Mouse (Mus musculus): ENCODE measurements around the gene Gas6.

Gas6 gene

DNA sequence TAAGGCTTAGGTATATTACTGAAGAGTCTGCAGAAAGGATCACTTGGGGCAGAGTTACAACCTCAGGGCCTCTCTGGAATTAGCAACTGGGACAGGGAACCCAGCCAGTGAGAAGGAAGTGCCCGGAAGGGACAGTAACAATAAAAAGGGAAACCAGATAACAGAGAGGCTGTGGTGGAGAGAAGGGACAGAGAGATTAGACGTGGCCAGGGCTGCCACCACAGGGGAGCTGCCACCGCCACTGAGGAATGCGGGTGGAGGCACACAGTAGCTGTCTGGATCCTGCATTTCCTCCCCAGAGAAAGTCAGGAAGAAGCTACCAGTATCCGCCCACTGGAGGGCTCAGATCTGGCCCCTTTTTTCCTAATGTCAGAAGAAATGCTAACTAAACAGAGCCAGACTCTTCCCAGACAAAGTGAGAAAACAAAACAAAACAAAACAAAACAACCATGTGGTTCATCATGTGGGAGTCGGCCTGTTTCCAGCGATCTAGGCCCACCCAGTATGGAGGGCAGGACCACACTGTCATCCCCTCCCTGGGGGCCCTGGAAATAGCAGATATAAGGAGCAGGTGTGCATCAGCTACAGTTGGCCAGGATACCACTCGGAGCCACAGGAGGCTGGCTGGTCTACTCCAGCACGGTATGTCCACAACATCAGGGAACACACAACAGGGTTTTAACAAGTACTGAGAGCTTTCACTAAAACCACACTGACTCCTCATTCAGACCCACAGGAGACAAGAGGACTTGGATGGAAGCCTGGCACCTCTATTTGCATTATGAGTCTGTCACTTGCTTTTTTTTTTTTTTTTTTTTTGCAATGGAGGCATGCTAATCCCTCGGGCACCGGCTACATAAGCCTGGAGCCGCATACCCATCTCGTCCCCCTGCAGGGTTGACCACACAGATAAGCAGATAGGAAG lies 4.0 kb downstream of the Gas6 start:
- no peaks in the 10 kb centered on the region for H3K36me3 ChIP-seq (ENCODE audit: control insufficient read depth, insufficient read depth, low read length, poor library complexity, severe bottlenecking)
- no peaks in the 10 kb centered on the region for H3K27me3 ChIP-seq (ENCODE audit: control insufficient read depth, insufficient read depth, low read length, poor library complexity, severe bottlenecking)
- DNase-seq (ENCODE audit: low read depth, low spot score) = no peak

DNA sequence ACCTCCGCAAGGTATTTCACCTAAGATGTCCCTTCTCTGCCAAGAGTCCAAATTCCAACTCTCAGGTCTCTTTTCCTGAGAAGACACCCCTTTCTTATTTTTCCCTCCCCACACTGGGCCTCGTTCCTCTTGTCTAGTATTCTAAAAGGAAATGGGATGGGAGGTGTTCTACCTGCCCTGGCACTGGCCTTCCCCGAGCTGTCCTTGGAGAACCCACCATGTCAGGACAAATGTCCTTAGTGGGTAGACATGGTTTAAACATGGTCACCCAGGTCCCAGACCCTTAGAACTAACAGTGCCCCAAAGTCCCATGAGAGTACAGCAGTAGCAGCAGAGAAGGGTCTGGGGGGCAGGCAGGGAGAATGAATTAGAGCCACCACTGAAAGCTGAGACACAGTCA lies 4.9 kb downstream of the Gas6 start:
- no peaks in the 10 kb centered on the region for H3K27me3 ChIP-seq (ENCODE audit: control insufficient read depth, insufficient read depth, low read length, poor library complexity, severe bottlenecking)
- no peak for DNase-seq (ENCODE audit: low read depth, low spot score)

DNA sequence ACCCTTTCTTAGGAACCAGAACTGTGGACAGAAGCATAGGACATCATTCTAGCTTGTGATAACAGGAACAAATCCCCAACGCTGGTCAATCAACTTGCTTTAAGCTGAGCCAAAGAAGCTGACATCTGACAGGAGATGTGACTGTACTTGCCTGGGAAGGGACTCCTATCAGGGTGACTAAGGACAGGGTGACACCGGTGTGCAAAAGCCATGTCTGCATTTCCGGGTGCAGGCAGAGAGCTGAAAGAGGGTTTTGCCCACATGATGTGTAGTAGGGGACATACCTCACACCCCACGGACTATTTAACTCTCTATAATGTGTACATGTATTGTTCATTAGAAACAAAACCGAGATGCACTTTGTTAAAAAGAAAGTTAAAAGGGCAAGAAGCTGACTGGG lies 11.1 kb downstream of the Gas6 start:
- DNase-seq (ENCODE audit: low read depth, low spot score) = no peak
- Histone ChIP-seq H3K27me3 (ENCODE audit: control insufficient read depth, insufficient read depth, low read length, poor library complexity, severe bottlenecking) (no peaks in the 10 kb centered on the region), H3K36me3 (ENCODE audit: control insufficient read depth, insufficient read depth, low read length, poor library complexity, severe bottlenecking) (no peaks in the 10 kb centered on the region)

More for the DNA sequence above, 4.9 kb downstream of the Gas6 start:
- H3K36me3 ChIP-seq (ENCODE audit: control insufficient read depth, insufficient read depth, low read length, poor library complexity, severe bottlenecking) = no peaks in the 10 kb centered on the region

DNA sequence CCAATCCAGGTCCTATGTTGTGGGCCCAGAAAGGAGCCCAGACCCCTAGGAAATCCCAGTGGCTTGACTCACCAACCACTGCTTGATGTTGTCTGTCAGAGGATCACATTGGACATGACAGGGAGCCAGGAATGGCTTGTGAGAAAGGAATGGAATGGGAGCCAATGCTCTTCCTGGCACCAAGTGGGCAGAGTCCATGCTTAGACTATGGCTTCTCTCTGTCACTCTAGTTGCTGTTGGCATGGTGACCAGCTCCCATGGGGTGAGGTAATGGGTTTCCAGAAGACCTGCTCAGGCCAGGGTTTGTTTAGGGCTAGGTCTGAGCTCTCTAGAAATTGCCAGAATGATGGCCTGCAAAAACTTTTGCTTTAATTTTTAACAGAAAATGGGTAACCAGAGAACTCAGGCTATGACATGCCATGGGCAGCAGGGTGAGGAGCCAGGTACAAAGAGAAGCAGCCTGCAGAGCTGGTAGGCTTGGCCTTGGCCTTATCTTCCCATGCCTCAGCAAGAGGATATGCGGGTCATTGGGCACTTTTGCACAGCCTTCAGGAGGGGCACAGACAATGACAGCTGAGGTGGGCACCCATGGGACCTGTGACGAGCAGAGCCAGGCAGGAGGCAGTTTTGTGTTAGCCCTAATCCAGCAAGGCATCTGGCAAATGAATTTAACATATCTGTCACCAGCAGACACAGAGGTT lies 12.0 kb downstream of the Gas6 start:
- no peaks in the 10 kb centered on the region for H3K27me3 ChIP-seq (ENCODE audit: control insufficient read depth, insufficient read depth, low read length, poor library complexity, severe bottlenecking)
- H3K36me3 ChIP-seq (ENCODE audit: control insufficient read depth, insufficient read depth, low read length, poor library complexity, severe bottlenecking) = no peaks in the 10 kb centered on the region
- no peak for DNase-seq (ENCODE audit: low read depth, low spot score)

DNA sequence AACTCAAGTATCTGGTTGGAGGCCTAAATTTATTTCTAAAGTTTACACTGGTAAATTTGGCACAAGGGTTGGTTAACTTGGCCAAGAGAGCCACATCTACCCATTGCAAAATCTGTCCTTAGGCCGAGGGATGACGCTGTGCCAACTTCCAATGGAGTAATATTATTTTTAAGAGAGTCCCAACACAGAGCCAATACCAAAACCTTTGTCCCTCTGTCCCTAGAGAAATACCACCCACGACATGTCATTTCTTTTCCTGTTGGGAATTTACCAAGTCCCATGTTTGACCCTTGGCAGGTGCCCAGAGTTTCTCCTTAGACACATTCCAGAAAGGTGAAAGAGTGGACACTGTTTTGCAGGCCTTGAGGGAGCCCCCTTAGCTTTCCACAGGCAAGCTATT lies 12.7 kb downstream of the Gas6 start:
- H3K27me3 ChIP-seq (ENCODE audit: control insufficient read depth, insufficient read depth, low read length, poor library complexity, severe bottlenecking) = no peaks in the 10 kb centered on the region
- H3K36me3 ChIP-seq (ENCODE audit: control insufficient read depth, insufficient read depth, low read length, poor library complexity, severe bottlenecking) = no peaks in the 10 kb centered on the region
- DNase-seq (ENCODE audit: low read depth, low spot score) = no peak

DNA sequence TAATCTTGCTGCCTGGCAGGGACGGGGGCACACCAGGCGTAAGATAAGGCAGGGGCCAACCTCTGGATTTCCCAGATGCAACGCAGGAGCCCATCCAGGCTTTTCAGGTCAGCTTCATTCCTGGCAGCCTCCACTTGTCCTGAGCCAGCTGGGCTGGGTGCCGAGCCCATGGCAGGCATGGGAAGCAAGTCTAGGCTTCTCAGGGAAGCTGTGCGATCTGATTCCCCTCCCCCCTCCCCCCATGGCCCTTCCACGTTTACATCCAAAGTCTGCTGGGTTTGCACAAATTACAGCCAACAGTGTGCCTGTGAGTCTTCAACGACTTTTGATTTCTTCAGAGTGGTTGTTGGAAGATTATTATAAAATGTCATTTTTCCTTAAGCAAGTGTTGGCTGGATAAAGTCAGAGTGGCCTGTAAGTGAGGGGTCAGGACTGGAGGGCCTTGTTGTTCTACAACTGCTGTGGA lies 13.2 kb downstream of the Gas6 start:
- H3K27me3 ChIP-seq (ENCODE audit: control insufficient read depth, insufficient read depth, low read length, poor library complexity, severe bottlenecking) = no peaks in the 10 kb centered on the region

DNA sequence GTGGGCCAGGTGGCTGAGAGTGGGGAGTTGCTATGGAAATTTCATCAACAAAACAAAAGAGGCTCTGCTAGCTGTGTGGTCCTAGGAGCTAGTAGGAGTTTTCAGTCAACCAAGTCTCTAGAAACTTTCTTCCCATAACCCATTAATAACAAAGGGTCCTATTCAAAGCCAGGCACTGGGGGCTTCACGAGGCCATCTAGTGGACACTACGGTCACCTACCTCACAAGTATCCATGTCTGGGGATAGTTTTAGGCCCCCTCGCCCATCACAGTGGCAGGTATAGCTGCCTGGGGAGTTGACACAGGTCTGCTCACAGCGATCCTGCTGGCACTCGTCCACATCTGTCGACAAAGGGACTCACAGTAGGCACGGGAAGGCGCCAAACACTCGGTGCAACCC lies 18.4 kb downstream of the Gas6 start:
- no peak for DNase-seq (ENCODE audit: low read depth, low spot score)
- Histone ChIP-seq H3K27me3 (ENCODE audit: control insufficient read depth, insufficient read depth, low read length, poor library complexity, severe bottlenecking) (no peaks in the 10 kb centered on the region), H3K36me3 (ENCODE audit: control insufficient read depth, insufficient read depth, low read length, poor library complexity, severe bottlenecking) (no peaks in the 10 kb centered on the region)

More for the DNA sequence above, 13.2 kb downstream of the Gas6 start:
- DNase-seq (ENCODE audit: low read depth, low spot score) = no peak
- H3K36me3 ChIP-seq (ENCODE audit: control insufficient read depth, insufficient read depth, low read length, poor library complexity, severe bottlenecking) = no peaks in the 10 kb centered on the region

DNA sequence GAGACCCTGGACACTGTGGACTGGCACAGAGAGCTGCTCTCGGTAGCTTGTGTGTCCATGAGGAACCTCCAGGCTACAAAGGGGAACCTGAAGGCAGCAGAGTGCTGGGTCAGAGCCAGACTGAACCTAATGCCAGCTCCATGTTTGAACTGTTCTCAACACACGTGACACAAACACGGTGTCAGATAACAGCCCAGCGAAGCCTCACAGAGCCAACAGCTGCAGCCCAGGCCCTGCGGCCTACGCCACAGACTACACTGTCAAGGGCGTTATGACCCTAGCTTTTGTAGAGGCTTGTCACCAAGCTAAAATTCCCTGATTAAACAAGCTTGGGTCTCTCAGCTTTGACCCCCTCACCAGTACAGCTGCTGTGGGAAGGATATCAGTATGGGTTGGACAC lies 22.0 kb downstream of the Gas6 start:
- DNase-seq (ENCODE audit: low read depth, low spot score) = no peak

DNA sequence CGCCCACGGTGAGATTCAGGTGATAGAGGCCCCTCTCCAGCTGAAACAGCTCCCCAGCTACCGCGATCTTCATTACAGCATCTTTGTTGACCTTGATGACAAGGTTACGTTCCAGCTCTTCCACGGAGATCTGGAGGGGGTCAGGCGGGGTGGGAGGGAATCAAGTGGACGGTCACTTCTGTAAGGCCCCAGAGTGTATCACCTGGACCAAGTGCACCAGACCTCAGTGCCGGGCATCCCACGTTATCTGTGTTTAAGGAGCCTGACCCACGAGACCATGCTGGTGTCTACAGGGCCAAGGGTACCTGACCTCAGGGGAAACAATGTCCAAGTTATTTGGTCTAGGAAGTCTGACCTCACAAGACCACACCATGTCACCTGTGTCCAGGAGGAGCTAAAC lies 22.8 kb downstream of the Gas6 start:
- no peak for DNase-seq (ENCODE audit: low read depth, low spot score)
- H3K36me3 ChIP-seq (ENCODE audit: control insufficient read depth, insufficient read depth, low read length, poor library complexity, severe bottlenecking) = no peaks in the 10 kb centered on the region
- no peaks in the 10 kb centered on the region for H3K27me3 ChIP-seq (ENCODE audit: control insufficient read depth, insufficient read depth, low read length, poor library complexity, severe bottlenecking)

More for the DNA sequence above, 22.0 kb downstream of the Gas6 start:
- H3K27me3 ChIP-seq (ENCODE audit: control insufficient read depth, insufficient read depth, low read length, poor library complexity, severe bottlenecking) = no peaks in the 10 kb centered on the region
- H3K36me3 ChIP-seq (ENCODE audit: control insufficient read depth, insufficient read depth, low read length, poor library complexity, severe bottlenecking) = no peaks in the 10 kb centered on the region

DNA sequence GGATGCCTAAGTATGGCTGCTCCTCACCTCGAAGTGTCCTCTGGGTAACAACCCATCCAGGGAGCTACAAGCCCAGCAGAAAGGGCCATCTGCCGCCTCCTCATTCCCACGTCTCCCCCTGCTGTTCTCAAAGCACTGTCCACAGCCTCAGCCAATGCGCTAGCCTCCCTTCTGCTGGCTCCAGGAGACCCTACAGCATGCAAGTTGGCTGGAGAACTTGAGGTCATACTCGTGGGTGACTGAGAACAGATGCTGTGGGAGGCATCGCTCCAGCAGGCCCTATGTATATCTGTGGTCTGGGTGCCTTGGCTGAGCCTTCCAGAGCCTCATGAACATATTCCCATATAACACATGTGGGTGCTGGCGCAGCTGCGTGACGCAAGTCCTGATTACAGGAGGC lies 25.6 kb downstream of the Gas6 start:
- DNase-seq (ENCODE audit: low read depth, low spot score) = no peak
- H3K36me3 ChIP-seq (ENCODE audit: control insufficient read depth, insufficient read depth, low read length, poor library complexity, severe bottlenecking) = no peaks in the 10 kb centered on the region
- no peaks in the 10 kb centered on the region for H3K27me3 ChIP-seq (ENCODE audit: control insufficient read depth, insufficient read depth, low read length, poor library complexity, severe bottlenecking)

DNA sequence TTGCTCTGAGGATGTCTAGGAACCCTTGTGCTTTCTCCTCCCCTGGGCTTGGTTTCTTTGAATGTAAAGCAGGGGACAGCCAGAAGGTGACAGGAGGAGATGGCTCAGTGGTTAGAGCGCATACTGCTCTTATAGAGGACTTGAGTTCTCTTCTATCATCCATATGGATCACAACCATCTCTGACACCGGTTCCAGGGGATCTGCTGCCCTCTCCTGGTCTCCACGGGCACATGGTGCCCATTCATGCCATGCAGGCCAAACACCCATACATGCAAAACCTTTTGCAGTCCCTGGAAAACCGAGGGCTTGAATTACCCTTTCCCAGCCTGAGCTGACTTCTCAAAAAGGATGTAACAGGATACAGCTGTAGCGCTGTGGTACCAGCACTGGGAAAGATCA lies 27.3 kb downstream of the Gas6 start:
- no peaks in the 10 kb centered on the region; the same call in 1 of the 2 replicates for H3K27me3 ChIP-seq (ENCODE audit: control insufficient read depth, insufficient read depth, low read length, poor library complexity, severe bottlenecking)
- H3K36me3 ChIP-seq (ENCODE audit: control insufficient read depth, insufficient read depth, low read length, poor library complexity, severe bottlenecking) = no peaks in the 10 kb centered on the region
- DNase-seq (ENCODE audit: low read depth, low spot score) = no peak

DNA sequence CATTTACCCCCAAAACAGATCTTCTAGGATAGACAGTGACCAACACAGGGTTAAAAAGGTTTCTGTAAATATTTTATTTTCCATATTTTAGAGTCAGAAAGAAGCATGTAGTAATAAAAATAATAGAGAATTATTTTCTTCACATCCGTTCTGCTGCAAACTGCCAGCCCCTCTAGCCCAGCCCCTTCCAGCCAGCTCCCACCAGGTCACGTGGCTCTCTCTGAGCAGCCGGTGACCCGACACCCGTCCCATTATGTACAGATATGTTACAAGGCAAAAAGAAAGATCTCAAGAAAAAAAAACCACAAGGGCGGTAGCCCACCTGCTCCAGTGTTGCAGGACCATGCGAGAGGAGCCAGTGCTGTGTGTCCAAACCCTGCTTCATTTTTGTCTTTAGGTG lies 29.0 kb downstream of the Gas6 start:
- H3K36me3 ChIP-seq (ENCODE audit: control insufficient read depth, insufficient read depth, low read length, poor library complexity, severe bottlenecking) = no peaks in the 10 kb centered on the region
- no peak for DNase-seq (ENCODE audit: low read depth, low spot score)
- no peaks in the 10 kb centered on the region; the same call in 1 of the 2 replicates for H3K27me3 ChIP-seq (ENCODE audit: control insufficient read depth, insufficient read depth, low read length, poor library complexity, severe bottlenecking)

DNA sequence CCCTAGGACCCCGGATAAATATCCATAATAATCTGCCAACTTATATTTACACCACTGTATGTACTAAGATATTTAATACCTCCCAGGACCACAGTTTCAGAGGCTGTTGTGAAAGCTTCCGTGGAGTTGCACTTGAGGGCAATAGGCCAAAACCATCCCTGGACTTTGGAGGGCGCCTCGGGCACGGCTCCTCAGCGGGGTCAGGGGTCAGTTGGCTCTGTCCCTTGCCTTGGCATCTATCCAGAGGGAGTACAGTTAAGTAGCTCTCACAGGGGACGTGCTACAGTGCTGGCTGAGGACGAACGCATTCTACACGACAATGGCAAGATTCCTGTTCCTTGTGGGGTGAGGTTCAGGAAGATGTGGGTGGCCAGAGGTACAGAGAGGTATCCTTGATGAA lies 31.9 kb downstream of the Gas6 start:
- Histone ChIP-seq H3K27me3 (ENCODE audit: control insufficient read depth, insufficient read depth, low read length, poor library complexity, severe bottlenecking) (no peaks in the 10 kb centered on the region; the same call in 1 of the 2 replicates), H3K36me3 (ENCODE audit: control insufficient read depth, insufficient read depth, low read length, poor library complexity, severe bottlenecking) (no peaks in the 10 kb centered on the region)
- DNase-seq (ENCODE audit: low read depth, low spot score) = no peak

DNA sequence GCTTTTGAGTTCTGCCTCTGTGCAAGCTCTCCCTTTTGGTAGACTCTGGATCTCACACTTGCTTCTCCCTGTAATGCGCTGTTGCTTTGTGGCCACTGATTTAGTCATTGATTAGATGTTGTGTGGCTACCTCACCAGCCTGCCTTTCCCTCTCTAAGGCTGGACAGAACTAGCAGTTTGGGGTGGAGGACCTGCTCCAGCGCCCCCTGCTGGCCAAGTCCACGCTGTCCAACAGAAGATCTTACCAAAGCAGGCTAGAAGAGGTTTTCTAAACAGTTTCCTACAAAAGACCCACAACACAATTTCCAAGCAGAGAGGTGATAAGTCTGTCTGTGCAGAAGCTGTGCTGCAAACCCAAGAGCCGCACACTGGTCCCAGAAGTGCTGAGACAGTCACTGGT lies 32.4 kb downstream of the Gas6 start:
- Histone ChIP-seq H3K27me3 (ENCODE audit: control insufficient read depth, insufficient read depth, low read length, poor library complexity, severe bottlenecking) (no peaks in the 10 kb centered on the region; the same call in 1 of the 2 replicates), H3K36me3 (ENCODE audit: control insufficient read depth, insufficient read depth, low read length, poor library complexity, severe bottlenecking) (no peaks in the 10 kb centered on the region)
- DNase-seq (ENCODE audit: low read depth, low spot score) = peak; percentile 61

DNA sequence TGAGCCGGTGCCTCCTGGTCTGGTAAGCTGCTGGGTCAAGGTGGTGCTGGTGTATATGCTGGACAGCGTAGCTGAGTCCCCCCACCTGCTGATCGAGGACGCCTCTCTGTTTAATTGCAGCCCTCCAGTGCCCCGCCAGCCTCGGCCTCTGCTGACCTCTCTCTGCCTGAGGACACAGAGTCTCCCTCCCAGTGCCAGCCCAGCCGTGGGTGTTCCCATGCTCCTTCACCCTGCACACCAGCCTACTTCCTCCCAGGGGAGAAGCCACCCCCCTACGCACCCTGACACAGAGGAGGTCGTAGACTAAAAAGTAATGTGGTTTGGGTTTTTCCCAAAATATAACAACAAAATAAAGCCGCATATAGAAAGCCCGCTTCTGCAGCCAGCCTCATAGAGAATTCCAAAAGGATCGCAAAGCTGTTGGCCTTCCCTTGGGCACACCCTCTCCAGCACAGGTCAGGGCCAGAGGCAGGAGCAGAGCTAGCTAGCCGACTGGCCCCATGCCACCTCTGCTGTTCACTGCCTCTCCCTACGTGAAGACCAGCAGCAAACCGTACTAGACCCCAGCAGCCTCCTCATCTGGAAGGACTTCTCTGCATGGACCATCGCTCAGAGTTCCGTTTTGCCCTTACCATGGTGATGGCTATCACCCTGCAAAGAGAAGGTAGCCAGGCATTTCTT lies 33.1 kb downstream of the Gas6 start:
- no peaks in the 10 kb centered on the region; the same call in 1 of the 2 replicates for H3K27me3 ChIP-seq (ENCODE audit: control insufficient read depth, insufficient read depth, low read length, poor library complexity, severe bottlenecking)
- no peak for DNase-seq (ENCODE audit: low read depth, low spot score)

More for the DNA sequence above, 33.1 kb downstream of the Gas6 start:
- no peaks in the 10 kb centered on the region for H3K36me3 ChIP-seq (ENCODE audit: control insufficient read depth, insufficient read depth, low read length, poor library complexity, severe bottlenecking)
